ENCODE assay signal across 9 mouse cellular contexts in the genomic region with DNA sequence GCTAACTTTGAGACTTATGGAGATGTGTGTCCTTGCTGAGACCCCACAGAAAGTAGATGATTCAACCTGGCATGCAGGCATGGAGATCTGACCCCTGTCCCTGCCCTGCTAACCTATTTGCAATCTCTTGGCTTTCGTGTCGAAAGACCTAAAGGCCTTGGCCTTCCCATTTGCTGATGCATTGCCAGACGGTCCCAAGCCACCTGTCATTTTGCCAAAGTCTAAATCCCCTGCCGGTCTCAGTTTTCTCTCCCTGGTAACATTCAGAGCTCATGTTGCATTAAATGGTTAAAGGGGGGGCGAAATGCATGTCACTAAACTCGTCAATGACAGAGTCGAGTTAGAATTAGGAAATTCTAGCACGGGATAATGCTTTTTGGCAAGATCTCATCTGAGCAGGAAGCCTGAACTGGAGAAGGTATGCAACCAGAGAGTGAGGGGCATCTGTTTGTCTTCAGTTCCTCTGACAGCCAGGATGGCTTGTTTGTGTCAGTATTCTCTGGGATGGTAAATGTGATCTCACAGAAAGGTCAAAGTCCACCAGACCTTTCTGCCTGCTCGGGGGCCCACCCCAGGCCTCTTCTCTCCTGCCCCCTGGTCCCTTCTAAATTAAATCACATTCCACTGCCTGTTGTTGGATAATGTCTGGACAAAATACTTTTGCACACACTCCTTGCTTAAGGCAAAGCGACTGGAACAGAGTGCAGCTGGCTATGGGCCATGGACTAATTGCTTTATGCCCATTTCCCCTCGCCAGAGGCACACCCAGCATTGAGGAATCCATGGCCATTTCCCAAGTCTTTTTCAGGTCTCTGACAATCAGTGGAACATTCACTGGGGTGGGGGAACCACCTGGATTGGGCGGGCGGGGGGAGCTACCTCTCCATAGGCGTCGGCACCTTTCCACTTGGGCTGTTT.
DNase-seq lines count a peak whose midpoint lies in the region; ATAC-seq and TF ChIP-seq lines count a peak whose summit lies in the region.
"Had no signal": no experiment of that assay in that cellular context is flagged by ENCODE, and none has a peak within 500 bp of the region (broad histone marks: within the 10 kb centered on the region; RNA-seq: fewer than 3 reads in every experiment).

No protein-coding gene starts in this region.

- no peak overlapping the region for H3K4me3 ChIP-seq in testis, adult 2 months (ENCODE audit: control insufficient read depth, low read depth, low read length)
- H3K4me3 ChIP-seq in lung, postnatal 0 days (ENCODE audit: low read depth, low read length), result no peak overlapping the region
- no peak overlapping the region for H3K4me3 ChIP-seq in layer of hippocampus, adult 2 months
- H3K4me3 ChIP-seq: erythroblast, embryonic 14.5 days had no signal

- peak; percentile 40; the same call in 1 of the 2 replicates for TF ChIP-seq EP300 in lung, postnatal 0 days (IDR thresholded peaks at IDR 0.05)

- no peak overlapping the region for H3K4me2 ChIP-seq in lung, postnatal 0 days (replicated peaks; ENCODE audit: low read depth, low read length)

- H3K4me1 ChIP-seq in testis, adult 2 months (ENCODE audit: control insufficient read depth, insufficient read depth, low read length), result peaks cover 5% of the 10 kb centered on the region
- H3K4me1 ChIP-seq in lung, postnatal 0 days (ENCODE audit: insufficient read depth, low read depth, low read length), result no peaks in the 10 kb centered on the region

- no peaks in the 10 kb centered on the region for H3K36me3 ChIP-seq in testis, adult 2 months (ENCODE audit: control insufficient read depth, insufficient read depth, low read length)
- H3K36me3 ChIP-seq in lung, postnatal 0 days (ENCODE audit: insufficient read depth, low read length), result no peaks in the 10 kb centered on the region

- no peak for DNase-seq in testis, postnatal 10 days (ENCODE audit: low spot score)
- peak; percentile 70 for DNase-seq in heart, adult 8-10 months (ENCODE audit: low spot score)
- DNase-seq in kidney, adult 9 months, result peak; percentile 24
- peak; percentile 61 for DNase-seq in lung, postnatal 0 days (ENCODE audit: low spot score)
- no peak for DNase-seq in frontal cortex, adult 2 months (ENCODE audit: extremely low spot score in 1 of 2, low spot score in 1 of 2)
- DNase-seq in layer of hippocampus, adult 2 months (ENCODE audit: low spot score in 2 of 2), result no peak

- no peak for TF ChIP-seq CTCF in testis, adult 2 months (IDR thresholded peaks at IDR 0.05; ENCODE audit: control insufficient read depth, insufficient read depth, insufficient replicate concordance, low read depth, low read length)
- TF ChIP-seq CTCF in lung, postnatal 0 days (IDR thresholded peaks at IDR 0.05), result no peak
- no peak for TF ChIP-seq CTCF in layer of hippocampus, adult 2 months (conservative IDR thresholded peaks at IDR 0.05)

- peak overlapping the region; percentile 36 for H3K27ac ChIP-seq in testis, adult 2 months (ENCODE audit: control insufficient read depth, insufficient read depth, low read depth, low read length)
- H3K27ac ChIP-seq in lung, postnatal 0 days (ENCODE audit: low read length), result no peak overlapping the region
- H3K27ac ChIP-seq in layer of hippocampus, adult 2 months, result no peak overlapping the region

- no peaks in the 10 kb centered on the region for H3K27me3 ChIP-seq in testis, adult 2 months (ENCODE audit: control insufficient read depth, insufficient read depth, low read length)
- H3K27me3 ChIP-seq in lung, postnatal 0 days (replicated peaks; ENCODE audit: insufficient read depth, low read length), result no peaks in the 10 kb centered on the region

- TF ChIP-seq POLR2A in testis, adult 2 months (IDR thresholded peaks at IDR 0.05; ENCODE audit: control insufficient read depth, low read depth, low read length), result no peak

- peak; percentile 57 for ATAC-seq in lung, postnatal 0 days
- no peak for ATAC-seq in inflammation-experienced regulatory T-cells, adult 6 months

- no peak overlapping the region for H3K9ac ChIP-seq in lung, postnatal 0 days (replicated peaks; ENCODE audit: low read depth)

- no peaks in the 10 kb centered on the region for H3K9me3 ChIP-seq in lung, postnatal 0 days (ENCODE audit: low read length)

- WGBS in lung, postnatal 0 days, result 43% methylated on average over 15 of the region's 15 CpGs

Comparison
In these comparisons a context has a peak if more than half of its experiments do, and no peak if none do; other contexts are left out.
1. DNase-seq: peak in heart, adult 8-10 months (single experiment), kidney, adult 9 months (single experiment) and lung, postnatal 0 days (single experiment); none in testis, postnatal 10 days (single experiment), frontal cortex, adult 2 months (0 of 2) and layer of hippocampus, adult 2 months (0 of 2).